19 mouse cellular contexts compared by ENCODE assay signal in the genomic region with DNA sequence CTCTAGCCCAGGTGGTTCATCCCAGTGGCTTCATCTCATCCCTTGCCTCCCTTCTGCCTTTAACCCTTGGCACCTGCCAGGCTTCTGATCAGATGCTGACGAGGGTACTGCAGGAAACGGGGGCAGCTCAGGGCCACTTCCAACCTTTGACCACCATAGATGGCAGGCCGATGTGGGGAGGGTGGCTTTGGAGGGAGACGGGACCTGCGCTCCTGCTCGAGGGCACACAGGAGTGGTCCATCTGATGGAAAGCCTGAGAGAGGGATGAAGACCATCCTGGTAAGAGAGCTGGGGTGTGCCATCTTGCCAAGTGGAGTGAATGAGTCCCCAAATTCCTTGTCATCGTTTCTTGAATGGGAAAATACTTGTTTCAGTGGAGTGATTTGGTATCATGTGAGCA. TPM values are rescaled to one million over a fixed set of nuclear protein-coding genes. Genes with fewer than 3 reads are reported as not detected.
A peak's percentile ranks its signal among the peaks of the same experiment; 100 is the strongest.
DNase-seq lines count a peak whose midpoint lies in the region; ATAC-seq and TF ChIP-seq lines count a peak whose summit lies in the region.
"Had no signal": no experiment of that assay in that cellular context is flagged by ENCODE, and none has a peak within 500 bp of the region (broad histone marks: within the 10 kb centered on the region; RNA-seq: fewer than 3 reads in every experiment).

No protein-coding gene starts in this region.

- no peak overlapping the region for H3K27ac ChIP-seq in heart, embryonic 13.5 days (replicated peaks)
- H3K27ac ChIP-seq in heart, adult 2 months: no peak overlapping the region
- H3K27ac ChIP-seq in liver, embryonic 12.5 days: 0 out of 2 replicates have a peak overlapping the region, but pooled peaks have one; percentile 5
- no peak overlapping the region for H3K27ac ChIP-seq in liver, embryonic 11.5 days (ENCODE audit: low read depth, low read length)
- H3K27ac ChIP-seq: embryonic facial prominence, embryonic 12.5 days; forebrain, embryonic 12.5 days had no signal

- peaks cover 33% of the 10 kb centered on the region for H3K4me1 ChIP-seq in heart, embryonic 13.5 days
- H3K4me1 ChIP-seq in heart, adult 2 months (ENCODE audit: control insufficient read depth, insufficient read depth, low read length): peaks cover 3% of the 10 kb centered on the region; the same call in 1 of the 2 replicates
- H3K4me1 ChIP-seq in liver, embryonic 12.5 days: peaks cover 48% of the 10 kb centered on the region
- peaks cover 14% of the 10 kb centered on the region for H3K4me1 ChIP-seq in liver, embryonic 11.5 days (replicated peaks; ENCODE audit: control insufficient read depth, insufficient read depth, low read length)
- peaks cover 76% of the 10 kb centered on the region for H3K4me1 ChIP-seq in E14TG2a.4 (replicated peaks; ENCODE audit: low read depth, low read length)

- no peak for ATAC-seq in heart, embryonic 13.5 days (ENCODE audit: extremely low read depth, insufficient number of reproducible peaks, low FRiP score, low TSS enrichment)
- ATAC-seq in liver, embryonic 12.5 days: no peak
- ATAC-seq in liver, embryonic 11.5 days (replicated peaks; ENCODE audit: low FRiP score): no peak
- ATAC-seq: activated CD4-positive, CD25-positive, alpha-beta regulatory T cell, adult 4 months; forebrain, postnatal 0 days; intestine, embryonic 16.5 days; Patski had no signal

- no peak for TF ChIP-seq POLR2A in heart, adult 2 months (IDR thresholded peaks at IDR 0.05; ENCODE audit: insufficient read depth, low read depth, low read length)

- no peak overlapping the region for H3K9ac ChIP-seq in heart, embryonic 13.5 days
- H3K9ac ChIP-seq in heart, adult 2 months (ENCODE audit: low read depth, low read length): no peak overlapping the region
- no peak overlapping the region for H3K9ac ChIP-seq in liver, embryonic 12.5 days
- H3K9ac ChIP-seq in liver, embryonic 11.5 days (ENCODE audit: low read depth, low read length): no peak overlapping the region

- H3K4me3 ChIP-seq in heart, embryonic 13.5 days: 0 out of 2 replicates have a peak overlapping the region, but pooled peaks have one; percentile 93
- no peak overlapping the region for H3K4me3 ChIP-seq in heart, adult 2 months
- H3K4me3 ChIP-seq in liver, embryonic 12.5 days: 0 out of 2 replicates have a peak overlapping the region, but pooled peaks have one; percentile 89
- H3K4me3 ChIP-seq in liver, embryonic 11.5 days (ENCODE audit: low read depth, low read length): no peak overlapping the region
- H3K4me3 ChIP-seq in E14TG2a.4 (replicated peaks; ENCODE audit: low read length): 0 out of 2 replicates have a peak overlapping the region, but pooled peaks have one; percentile 98

- no peaks in the 10 kb centered on the region for H3K9me3 ChIP-seq in heart, embryonic 13.5 days
- no peaks in the 10 kb centered on the region for H3K9me3 ChIP-seq in liver, embryonic 12.5 days (replicated peaks)
- H3K9me3 ChIP-seq in liver, embryonic 11.5 days (ENCODE audit: control insufficient read depth, low read length): no peaks in the 10 kb centered on the region
- no peaks in the 10 kb centered on the region for H3K9me3 ChIP-seq in E14TG2a.4 (ENCODE audit: low read length)
- H3K9me3 ChIP-seq: embryonic facial prominence, embryonic 12.5 days; forebrain, embryonic 12.5 days; hindbrain, embryonic 15.5 days had no signal

- TF ChIP-seq EP300 in heart, adult 2 months (IDR thresholded peaks at IDR 0.05; ENCODE audit: insufficient read depth, low read depth, low read length): no peak

- no peaks in the 10 kb centered on the region for H3K27me3 ChIP-seq in heart, embryonic 13.5 days (replicated peaks)
- no peaks in the 10 kb centered on the region for H3K27me3 ChIP-seq in heart, adult 2 months (ENCODE audit: control insufficient read depth, insufficient read depth, low read length)
- no peaks in the 10 kb centered on the region for H3K27me3 ChIP-seq in liver, embryonic 12.5 days (replicated peaks)
- H3K27me3 ChIP-seq in liver, embryonic 11.5 days (replicated peaks; ENCODE audit: control insufficient read depth, insufficient read depth, low read length): no peaks in the 10 kb centered on the region
- H3K27me3 ChIP-seq in E14TG2a.4 (ENCODE audit: insufficient read depth, low read length): no peaks in the 10 kb centered on the region
- H3K27me3 ChIP-seq: embryonic facial prominence, embryonic 12.5 days; forebrain, embryonic 12.5 days; hindbrain, embryonic 15.5 days; Patski had no signal

- H3K4me2 ChIP-seq in heart, embryonic 13.5 days: peak overlapping the region; percentile 89; the same call in 1 of the 2 replicates
- no peak overlapping the region for H3K4me2 ChIP-seq in liver, embryonic 12.5 days
- H3K4me2 ChIP-seq in liver, embryonic 11.5 days: no peak overlapping the region

- H3K79me2 ChIP-seq in heart, adult 2 months (replicated peaks; ENCODE audit: control insufficient read depth, insufficient read depth, low read length): no peaks in the 10 kb centered on the region

- DNase-seq in cerebellum, adult 9-10 months: peak; percentile 44
- no peak for DNase-seq in cerebellum, adult 8-10 months
- DNase-seq in heart, adult 2 months: no peak
- DNase-seq in liver, embryonic 11.5 days (ENCODE audit: low spot score): no peak
- no peak for DNase-seq in embryo, embryonic 10 days (ENCODE audit: low spot score)
- DNase-seq: adrenal gland, postnatal 14 days; cerebellum, adult 18-20 months; forebrain, postnatal 0 days; gastrocnemius, postnatal 14 days; heart, postnatal 10 days had no signal

- peaks cover 56% of the 10 kb centered on the region for H3K36me3 ChIP-seq in heart, embryonic 13.5 days
- H3K36me3 ChIP-seq in heart, adult 2 months (ENCODE audit: control insufficient read depth, insufficient read depth, low read length): no peaks in the 10 kb centered on the region
- peaks cover 57% of the 10 kb centered on the region for H3K36me3 ChIP-seq in liver, embryonic 12.5 days
- peaks cover 26% of the 10 kb centered on the region; the same call in 1 of the 2 replicates for H3K36me3 ChIP-seq in liver, embryonic 11.5 days (ENCODE audit: control insufficient read depth, insufficient read depth, low read length)
- H3K36me3 ChIP-seq in E14TG2a.4 (ENCODE audit: insufficient read depth, low read length): peaks cover 56% of the 10 kb centered on the region

- no peak for TF ChIP-seq CTCF in heart, adult 2 months (IDR thresholded peaks at IDR 0.05)
- TF ChIP-seq CTCF in E14TG2a.4 (conservative IDR thresholded peaks at IDR 0.05; ENCODE audit: low read length): no peak

- intact Hi-C loops in heart, adult 2 months (cut with DNase I): loop anchor here (10.0 kb wide), 1 partner anchor 392 kb away; no protein-coding TSS in a partner anchor

- WGBS in heart, embryonic 13.5 days: 86% methylated on average over 7 of the region's 7 CpGs
- 87% methylated on average over 7 of the region's 7 CpGs for WGBS in heart, adult 2 months
- WGBS in liver, embryonic 12.5 days (ENCODE audit: insufficient replicate concordance): 88% methylated on average over 7 of the region's 7 CpGs
- WGBS in liver, embryonic 11.5 days: 90% methylated on average over 7 of the region's 7 CpGs

RNA-seq across cellular contexts. Expression of a gene that starts 1.9 kb away (rescaled TPM):
- 163 and 164 TPM in 2 replicates for polyA plus RNA-seq in heart, embryonic 13.5 days (2015; fragmentation: Nextera tagmentation; extraction: Ambion mirVana)
- total RNA-seq in heart, adult 2 months (2021): 100 to 1,000 TPM; 287 to 328 TPM
- 609 and 613 TPM in 2 replicates for polyA plus RNA-seq in heart, adult 2 months (2012; rRNA removed)
- 72.4 and 78.0 TPM in 2 replicates for polyA plus RNA-seq in liver, embryonic 12.5 days (2016; fragmentation: Nextera tagmentation; extraction: Ambion mirVana)
- polyA plus RNA-seq in liver, embryonic 11.5 days (2014; fragmentation: Nextera tagmentation; extraction: Ambion mirVana): 95.1 and 101 TPM in 2 replicates

RNA-seq across cellular contexts. Expression of a gene that starts 4.5 kb away (rescaled TPM):
- 16.2 and 19.9 TPM in 2 replicates for polyA plus RNA-seq in heart, embryonic 13.5 days (2015; fragmentation: Nextera tagmentation; extraction: Ambion mirVana)
- 10 to 100 TPM; 10.4 to 13.9 TPM for total RNA-seq in heart, adult 2 months (2021)
- polyA plus RNA-seq in heart, adult 2 months (2012; rRNA removed): 28.5 and 34.0 TPM in 2 replicates
- 6.7 and 7.2 TPM in 2 replicates for polyA plus RNA-seq in liver, embryonic 12.5 days (2016; fragmentation: Nextera tagmentation; extraction: Ambion mirVana)
- polyA plus RNA-seq in liver, embryonic 11.5 days (2014; fragmentation: Nextera tagmentation; extraction: Ambion mirVana): 12.3 and 12.4 TPM in 2 replicates

RNA-seq across cellular contexts. Expression of a gene that starts 8.8 kb away (rescaled TPM):
- polyA plus RNA-seq in heart, embryonic 13.5 days (2015; fragmentation: Nextera tagmentation; extraction: Ambion mirVana): 14.4 and 16.5 TPM in 2 replicates
- 100 to 1,000 TPM in 1 of 2 experiments, 10 to 100 TPM in 1; 88.4 to 103 TPM for total RNA-seq in heart, adult 2 months (2021)
- 78.1 and 102 TPM in 2 replicates for polyA plus RNA-seq in heart, adult 2 months (2012; rRNA removed)
- 25.5 and 26.5 TPM in 2 replicates for polyA plus RNA-seq in liver, embryonic 12.5 days (2016; fragmentation: Nextera tagmentation; extraction: Ambion mirVana)
- polyA plus RNA-seq in liver, embryonic 11.5 days (2014; fragmentation: Nextera tagmentation; extraction: Ambion mirVana): 29.4 and 30.6 TPM in 2 replicates

RNA-seq across cellular contexts. Expression of a gene that starts 19.6 kb away (rescaled TPM):
- 26.9 and 29.3 TPM in 2 replicates for polyA plus RNA-seq in heart, embryonic 13.5 days (2015; fragmentation: Nextera tagmentation; extraction: Ambion mirVana)
- total RNA-seq in heart, adult 2 months (2021): 10 to 100 TPM; 22.4 to 25.9 TPM
- polyA plus RNA-seq in heart, adult 2 months (2012; rRNA removed): 37.9 and 41.2 TPM in 2 replicates
- 16.2 and 16.6 TPM in 2 replicates for polyA plus RNA-seq in liver, embryonic 12.5 days (2016; fragmentation: Nextera tagmentation; extraction: Ambion mirVana)
- 20.5 and 22.4 TPM in 2 replicates for polyA plus RNA-seq in liver, embryonic 11.5 days (2014; fragmentation: Nextera tagmentation; extraction: Ambion mirVana)

RNA-seq across cellular contexts. Expression of a gene that starts 19.9 kb away (rescaled TPM):
- 25.8 and 28.7 TPM in 2 replicates for polyA plus RNA-seq in heart, embryonic 13.5 days (2015; fragmentation: Nextera tagmentation; extraction: Ambion mirVana)
- total RNA-seq in heart, adult 2 months (2021): 10 to 100 TPM; 19.9 to 21.7 TPM
- polyA plus RNA-seq in heart, adult 2 months (2012; rRNA removed): 42.7 and 51.8 TPM in 2 replicates
- polyA plus RNA-seq in liver, embryonic 12.5 days (2016; fragmentation: Nextera tagmentation; extraction: Ambion mirVana): 13.0 and 14.1 TPM in 2 replicates
- 25.2 and 25.9 TPM in 2 replicates for polyA plus RNA-seq in liver, embryonic 11.5 days (2014; fragmentation: Nextera tagmentation; extraction: Ambion mirVana)

Comparison
In these comparisons a context has a peak if more than half of its experiments do, and no peak if none do; other contexts are left out.
1. H3K4me3 ChIP-seq: peak in heart, embryonic 13.5 days (single experiment), liver, embryonic 12.5 days (single experiment) and E14TG2a.4 (single experiment); none in heart, adult 2 months (single experiment) and liver, embryonic 11.5 days (single experiment).